Mouse (Mus musculus): ENCODE measurements around the gene Adgrb3.
A peak's percentile ranks its signal among the peaks of the same experiment; 100 is the strongest.
"Not testable (repeated sequence)": the region's sequence is repeated elsewhere in the genome, so short reads cannot be mapped to it uniquely, and the experiment has no call there.

The Adgrb3 gene

GRCm38 (mm10) chr1:25745575-25745974 lies 83.9 kb downstream of the Adgrb3 start:
- DNase-seq (ENCODE audit: extremely low spot score): no peak

DNA sequence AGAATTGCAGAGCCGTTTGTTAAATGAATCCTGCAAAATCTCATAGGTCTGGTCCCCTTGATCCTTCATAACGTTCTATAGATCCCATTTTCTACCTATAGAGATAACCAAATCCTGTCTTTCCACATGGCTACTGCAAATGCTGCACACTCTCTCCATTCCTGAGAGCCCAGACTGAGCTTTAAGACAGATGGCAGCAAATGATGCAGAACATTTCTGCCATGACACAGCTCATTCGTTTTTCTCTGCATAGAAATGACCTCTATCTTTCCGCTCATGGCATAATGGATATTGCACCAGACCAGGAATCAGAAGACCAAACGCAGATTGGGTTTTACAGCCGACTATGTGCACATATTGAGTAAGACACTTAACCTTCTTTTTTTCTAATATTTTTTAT lies 84.8 kb downstream of the Adgrb3 start:
- no peak for DNase-seq (ENCODE audit: extremely low spot score)

- no peak for DNase-seq (ENCODE audit: extremely low spot score)
These were observed 99.7 kb downstream of the Adgrb3 start for GRCm38 (mm10) chr1:25729844-25730243.

GRCm38 (mm10) chr1:25711474-25711873 lies 118.0 kb downstream of the Adgrb3 start:
- DNase-seq (ENCODE audit: extremely low spot score): no peak

DNA sequence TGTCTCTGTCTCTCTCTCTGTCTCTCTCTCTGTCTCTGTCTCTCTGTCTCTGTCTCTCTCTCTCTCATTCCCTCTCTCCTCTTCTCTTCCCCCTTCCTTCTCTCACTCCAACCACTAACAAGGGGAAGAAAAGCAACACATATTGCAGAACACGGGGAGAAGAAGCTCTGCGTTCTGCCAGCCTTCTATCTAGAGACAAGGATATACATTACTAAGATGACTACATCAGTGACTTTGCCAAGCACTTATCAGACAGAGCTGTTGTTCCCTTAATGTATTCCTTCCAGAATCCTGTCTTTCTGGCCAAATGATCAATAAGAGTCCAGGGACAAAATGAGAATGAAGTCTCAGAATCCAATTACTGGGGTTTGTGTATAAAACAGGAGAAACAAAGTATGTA lies 123.2 kb downstream of the Adgrb3 start:
- no peak for DNase-seq (ENCODE audit: extremely low spot score)

DNA sequence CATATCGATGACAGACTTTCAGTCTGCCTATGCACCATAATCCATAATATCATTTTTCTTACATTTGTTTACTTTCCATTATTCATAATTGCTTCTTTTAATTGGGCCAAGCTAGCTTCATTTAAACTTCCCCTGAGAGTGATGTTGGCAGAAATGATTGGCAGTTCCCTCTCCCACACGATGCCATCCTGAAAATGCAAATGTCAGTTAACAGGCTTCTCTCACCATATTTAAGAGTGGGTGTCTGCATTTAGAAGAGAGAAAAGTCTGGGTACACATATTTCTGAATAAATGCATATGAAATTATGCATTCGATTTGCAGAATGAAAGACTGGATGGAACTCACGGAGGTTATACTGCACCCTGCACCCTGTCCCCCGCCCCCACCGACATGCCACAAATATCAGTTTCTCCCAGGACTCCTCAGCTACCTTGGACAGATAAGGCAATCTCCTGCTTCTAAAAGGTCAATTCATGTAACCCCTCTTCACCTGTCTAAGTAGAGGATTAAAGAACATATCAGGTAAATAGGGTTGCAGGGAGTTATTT lies 130.7 kb downstream of the Adgrb3 start:
- DNase-seq (ENCODE audit: extremely low spot score): no peak

GRCm38 (mm10) chr1:25697179-25697578 lies 132.3 kb downstream of the Adgrb3 start:
- no peak for DNase-seq (ENCODE audit: extremely low spot score)

DNA sequence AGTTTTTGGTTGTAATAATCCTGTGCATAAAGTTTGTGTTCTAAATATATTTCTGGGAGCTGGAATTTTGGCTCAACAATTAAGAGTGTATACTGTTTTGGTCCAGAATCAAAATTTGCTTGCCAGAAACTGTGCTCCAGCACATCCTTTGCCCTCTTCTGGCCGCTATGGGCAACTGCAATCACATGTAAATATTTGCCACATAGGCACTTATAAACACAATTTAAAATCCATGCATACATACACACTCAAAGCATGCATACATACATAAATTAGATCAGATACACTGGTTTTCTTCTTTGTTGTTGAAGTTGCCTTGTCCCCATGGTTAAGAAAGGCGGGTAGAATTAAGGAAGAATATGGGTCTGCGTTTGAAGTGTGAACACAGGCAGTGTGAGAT lies 132.7 kb downstream of the Adgrb3 start:
- peak; percentile 1 for DNase-seq (ENCODE audit: extremely low spot score)

DNA sequence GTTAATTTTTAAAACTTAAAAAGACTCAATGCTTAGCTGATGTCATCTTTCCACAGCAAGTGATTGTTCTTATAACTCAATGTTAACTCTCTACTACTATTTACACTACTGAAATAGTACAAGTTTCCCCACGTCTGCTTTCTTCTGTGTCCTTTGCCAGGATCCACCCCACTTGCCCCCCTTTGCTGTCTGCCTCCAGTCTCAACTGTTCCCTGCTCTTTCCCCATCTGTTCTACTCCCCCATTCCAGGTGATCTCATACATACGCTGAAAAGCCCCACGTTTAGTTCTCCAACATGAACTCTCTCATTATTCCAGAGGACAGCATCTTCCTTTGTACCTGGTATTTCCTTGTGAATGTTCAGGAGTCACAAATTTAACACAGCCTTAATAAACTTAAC lies 147.4 kb downstream of the Adgrb3 start:
- no peak for DNase-seq (ENCODE audit: extremely low spot score)

GRCm38 (mm10) chr1:25679656-25680055 lies 149.9 kb downstream of the Adgrb3 start:
- no peak for DNase-seq (ENCODE audit: extremely low spot score)

GRCm38 (mm10) chr1:25652717-25653116 lies 176.8 kb downstream of the Adgrb3 start:
- no peak for DNase-seq (ENCODE audit: extremely low spot score)

DNA sequence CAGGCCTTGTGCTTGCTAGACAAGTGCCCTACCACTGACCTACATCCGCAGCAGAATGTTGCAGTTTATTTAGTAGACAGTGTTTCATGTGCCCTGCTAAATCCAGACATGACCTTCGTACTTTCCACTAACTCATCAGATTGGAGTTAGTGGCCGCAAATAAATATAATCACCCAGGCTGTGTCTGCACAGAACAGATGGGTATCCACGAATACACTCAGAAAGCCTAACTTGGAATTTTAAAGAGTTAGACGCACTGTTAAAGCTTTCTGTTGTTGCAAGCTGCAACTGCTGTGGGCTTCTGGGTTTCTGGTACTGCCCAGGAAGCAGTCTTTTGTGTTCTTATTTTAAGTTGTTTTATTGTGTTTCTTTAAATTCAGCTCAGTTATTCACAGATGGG lies 185.3 kb downstream of the Adgrb3 start:
- no peak for DNase-seq (ENCODE audit: extremely low spot score)

GRCm38 (mm10) chr1:25621458-25621857 lies 208.0 kb downstream of the Adgrb3 start:
- DNase-seq (ENCODE audit: extremely low spot score): no peak

DNA sequence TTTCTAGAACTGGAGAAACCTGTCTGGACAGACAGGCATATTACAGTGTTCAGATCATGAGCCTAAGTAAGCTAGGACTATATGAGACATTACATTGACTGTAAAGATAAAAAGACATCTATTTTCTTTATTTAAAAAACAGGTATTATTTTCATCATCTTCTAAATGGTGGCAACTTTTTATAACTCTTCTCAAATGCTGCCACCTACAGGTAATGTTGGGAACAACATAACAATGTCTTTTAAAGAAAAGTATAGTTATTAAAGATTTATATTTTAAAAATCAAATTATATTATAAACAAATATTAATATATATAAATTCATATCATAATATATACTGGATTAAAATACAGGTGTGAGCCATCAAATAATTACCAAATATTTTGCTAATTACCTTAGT lies 212.6 kb downstream of the Adgrb3 start:
- DNase-seq (ENCODE audit: extremely low spot score): no peak

DNA sequence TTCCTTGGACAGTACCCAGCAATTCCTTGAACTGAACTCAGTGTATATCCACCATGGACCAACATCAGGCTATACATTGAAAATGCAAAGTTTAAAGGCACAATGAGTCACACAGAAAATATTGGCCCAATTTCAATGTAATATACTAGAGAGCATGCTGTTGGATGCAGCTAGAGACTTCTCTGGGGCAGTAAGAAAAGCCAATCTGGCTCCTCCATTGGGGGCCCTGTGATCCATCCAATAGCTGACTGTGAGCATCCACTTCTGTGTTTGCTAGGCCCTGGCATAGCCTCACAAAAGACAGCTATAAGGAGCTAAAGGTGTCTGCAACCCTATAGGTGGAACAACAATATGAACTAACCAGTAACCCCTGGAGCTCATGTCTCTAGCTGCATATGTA lies 218.7 kb downstream of the Adgrb3 start:
- not testable (repeated sequence) for DNase-seq (ENCODE audit: extremely low spot score)

DNA sequence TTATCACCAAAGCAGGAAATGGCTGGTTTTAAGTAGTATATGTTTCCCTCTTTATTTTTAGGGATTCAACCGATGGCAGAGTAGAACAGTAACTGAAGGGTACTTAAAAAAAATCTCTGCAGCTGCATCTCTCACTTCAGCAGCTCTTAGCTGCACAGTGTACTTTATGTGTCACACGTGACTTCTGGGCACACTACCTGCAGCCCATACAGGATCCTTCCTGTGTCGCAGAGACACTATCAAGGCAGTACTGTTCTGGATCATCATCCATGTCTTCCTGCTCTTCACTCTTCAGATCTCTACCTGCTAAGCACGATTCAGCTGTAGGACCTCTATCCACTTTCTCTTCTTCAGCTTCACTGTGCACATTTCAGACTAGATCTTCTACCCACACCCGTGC lies 230.6 kb downstream of the Adgrb3 start:
- DNase-seq (ENCODE audit: extremely low spot score): no peak

GRCm38 (mm10) chr1:25588568-25589118 lies 240.9 kb downstream of the Adgrb3 start:
- no peak for DNase-seq (ENCODE audit: extremely low spot score)

GRCm38 (mm10) chr1:25581698-25582097 lies 247.8 kb downstream of the Adgrb3 start:
- no peak for DNase-seq (ENCODE audit: extremely low spot score)

GRCm38 (mm10) chr1:25577836-25578235 lies 251.7 kb downstream of the Adgrb3 start:
- no peak for DNase-seq (ENCODE audit: extremely low spot score)

DNA sequence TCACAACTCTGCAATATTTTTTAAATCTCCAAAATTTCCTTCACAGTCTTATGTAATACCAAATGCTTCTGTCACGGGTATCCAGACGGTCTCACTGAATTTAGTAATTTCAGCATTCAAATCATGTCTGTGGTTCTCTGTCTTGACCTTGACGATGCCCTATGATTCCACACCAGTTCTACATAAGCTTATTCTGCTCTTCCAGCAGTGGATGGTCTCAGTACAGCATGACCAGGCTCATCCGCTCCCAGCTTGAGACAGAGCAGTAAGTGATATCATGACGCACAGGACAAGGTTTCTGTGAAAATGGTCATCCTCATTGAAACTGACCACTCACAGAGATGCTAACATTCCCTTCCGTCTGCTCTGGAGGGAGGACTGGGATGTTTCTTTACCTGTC lies 252.9 kb downstream of the Adgrb3 start:
- DNase-seq (ENCODE audit: extremely low spot score): no peak

- DNase-seq (ENCODE audit: extremely low spot score): no peak
These were observed 261.4 kb downstream of the Adgrb3 start for GRCm38 (mm10) chr1:25568096-25568495.

- DNase-seq (ENCODE audit: extremely low spot score): no peak
These were observed 283.4 kb downstream of the Adgrb3 start for GRCm38 (mm10) chr1:25546072-25546471.

DNA sequence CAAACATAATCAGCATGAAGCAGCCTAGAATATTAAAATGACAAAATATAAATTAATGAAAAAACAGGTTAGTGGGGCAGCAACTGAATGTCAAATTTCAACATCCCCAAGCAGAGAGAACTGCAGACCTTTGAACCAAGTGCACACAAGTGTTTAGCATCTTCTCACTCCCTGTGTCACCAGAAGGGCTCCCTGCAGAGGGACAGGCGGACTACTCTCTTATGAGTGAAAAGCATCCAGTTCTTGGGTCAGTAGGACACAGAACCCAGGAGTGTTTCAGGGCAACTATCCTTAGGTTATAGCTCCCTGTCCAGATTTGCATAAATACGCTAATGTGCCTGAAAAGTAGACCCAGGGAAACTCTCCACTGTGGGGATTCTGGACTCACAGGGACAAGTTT lies 285.6 kb downstream of the Adgrb3 start:
- no peak for DNase-seq (ENCODE audit: extremely low spot score)

GRCm38 (mm10) chr1:25542891-25543290 lies 286.6 kb downstream of the Adgrb3 start:
- DNase-seq (ENCODE audit: extremely low spot score): no peak
